In genomic region chr11:62047817-62048640, GRCm38 (mm10) we compare ENCODE assay signal across 9 mouse cellular contexts.
DNase-seq lines count a peak whose midpoint lies in the region; ATAC-seq and TF ChIP-seq lines count a peak whose summit lies in the region.
"Had no signal": no experiment of that assay in that cellular context is flagged by ENCODE, and none has a peak within 500 bp of the region (broad histone marks: within the 10 kb centered on the region; RNA-seq: fewer than 3 reads in every experiment).

No protein-coding gene starts in this region.

- peak; percentile 63 for TF ChIP-seq CTCF in G1E (IDR thresholded peaks at IDR 0.05; ENCODE audit: low read depth, low read length)

- H3K4me2 ChIP-seq in forebrain, embryonic 16.5 days (ENCODE audit: low read length): no peak overlapping the region
- H3K4me2 ChIP-seq in intestine, embryonic 16.5 days (ENCODE audit: low read depth, low read length): no peak overlapping the region
- H3K4me2 ChIP-seq in liver, embryonic 11.5 days: no peak overlapping the region
- H3K4me2 ChIP-seq: limb, embryonic 12.5 days had no signal

- WGBS in forebrain, embryonic 16.5 days: 34% methylated on average over 9 of the region's 9 CpGs
- 32% methylated on average over 9 of the region's 9 CpGs for WGBS in intestine, embryonic 16.5 days
- 48% methylated on average over 9 of the region's 9 CpGs for WGBS in liver, embryonic 11.5 days

- peak; percentile 40; the same call in 1 of the 2 replicates for ATAC-seq in G1E (ENCODE audit: extremely low read depth, insufficient number of reproducible peaks, low FRiP score, poor library complexity, severe bottlenecking)
- ATAC-seq in forebrain, embryonic 16.5 days: peak; percentile 65; the same call in 1 of the 2 replicates
- ATAC-seq in intestine, embryonic 16.5 days: 0 out of 2 replicates have a peak, but pooled peaks have one; percentile 49
- no peak; the same call in 1 of the 2 replicates for ATAC-seq in liver, embryonic 11.5 days (replicated peaks; ENCODE audit: low FRiP score)

- H3K4me3 ChIP-seq in G1E (ENCODE audit: low read depth, low read length): no peak overlapping the region
- H3K4me3 ChIP-seq in forebrain, embryonic 16.5 days (replicated peaks; ENCODE audit: low read length): no peak overlapping the region
- no peak overlapping the region for H3K4me3 ChIP-seq in intestine, embryonic 16.5 days (ENCODE audit: low read length)
- no peak overlapping the region for H3K4me3 ChIP-seq in liver, embryonic 11.5 days (ENCODE audit: low read depth, low read length)
- H3K4me3 ChIP-seq: limb, embryonic 12.5 days had no signal

- no peak overlapping the region for H3K9ac ChIP-seq in forebrain, embryonic 16.5 days (replicated peaks; ENCODE audit: low read depth, low read length)
- no peak overlapping the region for H3K9ac ChIP-seq in intestine, embryonic 16.5 days (ENCODE audit: low read depth, low read length)
- H3K9ac ChIP-seq in liver, embryonic 11.5 days (ENCODE audit: low read depth, low read length): no peak overlapping the region
- H3K9ac ChIP-seq: limb, embryonic 12.5 days had no signal

- no peaks in the 10 kb centered on the region for H3K27me3 ChIP-seq in G1E (ENCODE audit: insufficient read depth, low read length)
- no peaks in the 10 kb centered on the region for H3K27me3 ChIP-seq in forebrain, embryonic 16.5 days (replicated peaks; ENCODE audit: control insufficient read depth, insufficient read depth, low read length)
- no peaks in the 10 kb centered on the region for H3K27me3 ChIP-seq in intestine, embryonic 16.5 days (replicated peaks; ENCODE audit: control insufficient read depth, insufficient read depth, low read length)
- H3K27me3 ChIP-seq in liver, embryonic 11.5 days (replicated peaks; ENCODE audit: control insufficient read depth, insufficient read depth, low read length): no peaks in the 10 kb centered on the region
- H3K27me3 ChIP-seq: limb, embryonic 12.5 days had no signal

- H3K9me3 ChIP-seq in G1E (replicated peaks): no peaks in the 10 kb centered on the region
- no peaks in the 10 kb centered on the region for H3K9me3 ChIP-seq in forebrain, embryonic 16.5 days (ENCODE audit: control insufficient read depth, low read length)
- no peaks in the 10 kb centered on the region for H3K9me3 ChIP-seq in intestine, embryonic 16.5 days (ENCODE audit: control insufficient read depth, low read length)
- H3K9me3 ChIP-seq in liver, embryonic 11.5 days (ENCODE audit: control insufficient read depth, low read length): no peaks in the 10 kb centered on the region
- H3K9me3 ChIP-seq: limb, embryonic 12.5 days had no signal

- peak; percentile 85 for DNase-seq in 416B (ENCODE audit: low read depth)
- peak; percentile 41 for DNase-seq in G1E (ENCODE audit: low spot score)
- DNase-seq in cerebellum, adult 11 months: peak; percentile 67
- peak; percentile 60 for DNase-seq in liver, embryonic 11.5 days (ENCODE audit: low spot score)
- peak; percentile 70 for DNase-seq in retina, postnatal 7 days (ENCODE audit: low read depth, low spot score)
- peak; percentile 55 to 71 for DNase-seq in urinary bladder, postnatal 36 days (ENCODE audit: low spot score in 2 of 2)

- H3K4me1 ChIP-seq in G1E (ENCODE audit: insufficient read depth, low read depth, low read length): peaks cover 11% of the 10 kb centered on the region
- H3K4me1 ChIP-seq in forebrain, embryonic 16.5 days (replicated peaks; ENCODE audit: control insufficient read depth, insufficient read depth, low read length): 0 out of 2 replicates have a peak, but pooled peaks cover 2% of the 10 kb centered on the region
- peaks cover 9% of the 10 kb centered on the region; the same call in 1 of the 2 replicates for H3K4me1 ChIP-seq in intestine, embryonic 16.5 days (ENCODE audit: control insufficient read depth, insufficient read depth, low read length)
- no peaks in the 10 kb centered on the region for H3K4me1 ChIP-seq in liver, embryonic 11.5 days (replicated peaks; ENCODE audit: control insufficient read depth, insufficient read depth, low read length)
- H3K4me1 ChIP-seq: limb, embryonic 12.5 days had no signal

- H3K36me3 ChIP-seq in G1E (replicated peaks): peaks cover 50% of the 10 kb centered on the region
- no peaks in the 10 kb centered on the region for H3K36me3 ChIP-seq in forebrain, embryonic 16.5 days (ENCODE audit: control insufficient read depth, insufficient read depth)
- H3K36me3 ChIP-seq in intestine, embryonic 16.5 days (ENCODE audit: control insufficient read depth, insufficient read depth, low read length): no peaks in the 10 kb centered on the region
- H3K36me3 ChIP-seq in liver, embryonic 11.5 days (ENCODE audit: control insufficient read depth, insufficient read depth, low read length): no peaks in the 10 kb centered on the region
- H3K36me3 ChIP-seq: limb, embryonic 12.5 days had no signal

- no peak overlapping the region for H3K27ac ChIP-seq in forebrain, embryonic 16.5 days (ENCODE audit: low read length)
- H3K27ac ChIP-seq in intestine, embryonic 16.5 days (ENCODE audit: low read length): no peak overlapping the region
- H3K27ac ChIP-seq in liver, embryonic 11.5 days (ENCODE audit: low read depth, low read length): no peak overlapping the region
- H3K27ac ChIP-seq: limb, embryonic 12.5 days had no signal
